16 mouse cellular contexts compared by ENCODE assay signal in genomic region chr13:78183004-78183403, GRCm38 (mm10). TPM values are rescaled to one million over a fixed set of nuclear protein-coding genes. Genes with fewer than 3 reads are reported as not detected.
DNase-seq lines count a peak whose midpoint lies in the region; ATAC-seq and TF ChIP-seq lines count a peak whose summit lies in the region.
"Had no signal": no experiment of that assay in that cellular context is flagged by ENCODE, and none has a peak within 500 bp of the region (broad histone marks: within the 10 kb centered on the region; RNA-seq: fewer than 3 reads in every experiment).

No protein-coding gene starts in this region.

- peaks cover 16% of the 10 kb centered on the region for H3K36me3 ChIP-seq in forebrain, embryonic 10.5 days (replicated peaks)
- no peaks in the 10 kb centered on the region for H3K36me3 ChIP-seq in hindbrain, embryonic 15.5 days
- H3K36me3 ChIP-seq in neural tube, embryonic 12.5 days, result 0 out of 2 replicates have a peak, but pooled peaks cover 2% of the 10 kb centered on the region

- H3K4me2 ChIP-seq in hindbrain, embryonic 15.5 days, result peak overlapping the region; percentile 77
- peak overlapping the region; percentile 80 for H3K4me2 ChIP-seq in neural tube, embryonic 12.5 days (replicated peaks)

- H3K4me1 ChIP-seq in cortical plate, adult 2 months (ENCODE audit: control insufficient read depth, insufficient read depth, low read length), result no peaks in the 10 kb centered on the region
- peaks cover 96% of the 10 kb centered on the region for H3K4me1 ChIP-seq in forebrain, embryonic 10.5 days
- H3K4me1 ChIP-seq in hindbrain, embryonic 15.5 days (replicated peaks), result peaks cover 41% of the 10 kb centered on the region
- peaks cover 54% of the 10 kb centered on the region for H3K4me1 ChIP-seq in neural tube, embryonic 12.5 days

- peak; percentile 22 for DNase-seq in forebrain, embryonic 10.5 days (ENCODE audit: extremely low spot score, low spot score)
- no peak for DNase-seq in spleen, postnatal 4 days (ENCODE audit: low spot score in 2 of 2)
- DNase-seq in cerebellum, adult 11 months, result no peak
- no peak for DNase-seq in adrenal gland, postnatal 36 days
- DNase-seq: adrenal gland, postnatal 10 days; cerebellum, adult 18-20 months; heart, adult 11 months; kidney, postnatal 4 days; lung, adult 2 months; spleen, adult 18-20 months; thymus, postnatal 14 days had no signal

- no peaks in the 10 kb centered on the region for H3K9me3 ChIP-seq in forebrain, embryonic 10.5 days
- no peaks in the 10 kb centered on the region for H3K9me3 ChIP-seq in hindbrain, embryonic 15.5 days
- no peaks in the 10 kb centered on the region for H3K9me3 ChIP-seq in neural tube, embryonic 12.5 days

- H3K27me3 ChIP-seq in forebrain, embryonic 10.5 days (ENCODE audit: poor library complexity, severe bottlenecking), result peaks cover 100% of the 10 kb centered on the region
- H3K27me3 ChIP-seq in hindbrain, embryonic 15.5 days, result peaks cover 11% of the 10 kb centered on the region
- 0 out of 2 replicates have a peak, but pooled peaks cover 8% of the 10 kb centered on the region for H3K27me3 ChIP-seq in neural tube, embryonic 12.5 days (replicated peaks)

- no peak for TF ChIP-seq POLR2A in cortical plate, adult 2 months (IDR thresholded peaks at IDR 0.05; ENCODE audit: extremely low read depth, insufficient read depth, low read length)

- no peak overlapping the region; the same call in 1 of the 2 replicates for H3K9ac ChIP-seq in hindbrain, embryonic 15.5 days
- H3K9ac ChIP-seq in neural tube, embryonic 12.5 days, result 0 out of 2 replicates have a peak overlapping the region, but pooled peaks have one; percentile 26

- 4% methylated on average over 5 of the region's 5 CpGs for WGBS in forebrain, embryonic 10.5 days
- WGBS in hindbrain, embryonic 15.5 days, result 13% methylated on average over 5 of the region's 5 CpGs
- 3% methylated on average over 5 of the region's 5 CpGs for WGBS in neural tube, embryonic 12.5 days

- no peak for ATAC-seq in hindbrain, embryonic 15.5 days (ENCODE audit: low FRiP score, low read depth)
- no peak for ATAC-seq in neural tube, embryonic 12.5 days (ENCODE audit: low FRiP score, low read depth)

- H3K4me3 ChIP-seq in cortical plate, adult 2 months (ENCODE audit: insufficient read depth, low read length), result no peak overlapping the region
- H3K4me3 ChIP-seq in forebrain, embryonic 10.5 days, result peak overlapping the region; percentile 54
- H3K4me3 ChIP-seq in hindbrain, embryonic 15.5 days, result 0 out of 2 replicates have a peak overlapping the region, but pooled peaks have one; percentile 7
- H3K4me3 ChIP-seq in neural tube, embryonic 12.5 days, result peak overlapping the region; percentile 3; the same call in 1 of the 2 replicates
- H3K4me3 ChIP-seq: erythroblast, embryonic 14.5 days; megakaryocyte, embryonic 14.5 days had no signal

- no peak for TF ChIP-seq CTCF in cortical plate, adult 2 months (IDR thresholded peaks at IDR 0.05; ENCODE audit: extremely low read depth, insufficient read depth, low read length)

- 0 out of 2 replicates have a peak overlapping the region, but pooled peaks have one; percentile 61 for H3K27ac ChIP-seq in cortical plate, adult 2 months (ENCODE audit: insufficient read depth, low read length)
- peak overlapping the region; percentile 89 for H3K27ac ChIP-seq in forebrain, embryonic 10.5 days
- peak overlapping the region; percentile 79 for H3K27ac ChIP-seq in hindbrain, embryonic 15.5 days (replicated peaks)
- peak overlapping the region; percentile 20; the same call in 1 of the 2 replicates for H3K27ac ChIP-seq in neural tube, embryonic 12.5 days

RNA-seq across cellular contexts. Expression of gene Nr2f1, which starts 16.6 kb away (rescaled TPM):
- polyA plus RNA-seq in cortical plate, adult 2 months (2012; rRNA removed), result 158 and 169 TPM in 2 replicates
- 64.9 and 66.1 TPM in 2 replicates for polyA plus RNA-seq in forebrain, embryonic 10.5 days (2016; fragmentation: Nextera tagmentation; extraction: Ambion mirVana)
- 51.8 and 57.4 TPM in 2 replicates for polyA plus RNA-seq in hindbrain, embryonic 15.5 days (2015; fragmentation: Nextera tagmentation; extraction: Ambion mirVana)
- 48.4 and 56.4 TPM in 2 replicates for polyA plus RNA-seq in neural tube, embryonic 12.5 days (2016; fragmentation: Nextera tagmentation; extraction: Ambion mirVana)
- total RNA-seq in adrenal gland, postnatal 36 days (2021), result 10 to 100 TPM; 17.8 to 33.0 TPM
- polyA plus RNA-seq: erythroblast, embryonic 14.5 days had no signal

Comparison
In these comparisons a context has a peak if more than half of its experiments do, and no peak if none do; other contexts are left out.
1. H3K27ac ChIP-seq: peak in every context shown above with its lines; median percentile 89 in forebrain, embryonic 10.5 days; 79 in hindbrain, embryonic 15.5 days; 61 in cortical plate, adult 2 months; 20 in neural tube, embryonic 12.5 days.